12 mouse cellular contexts compared by ENCODE assay signal in the genomic region with DNA sequence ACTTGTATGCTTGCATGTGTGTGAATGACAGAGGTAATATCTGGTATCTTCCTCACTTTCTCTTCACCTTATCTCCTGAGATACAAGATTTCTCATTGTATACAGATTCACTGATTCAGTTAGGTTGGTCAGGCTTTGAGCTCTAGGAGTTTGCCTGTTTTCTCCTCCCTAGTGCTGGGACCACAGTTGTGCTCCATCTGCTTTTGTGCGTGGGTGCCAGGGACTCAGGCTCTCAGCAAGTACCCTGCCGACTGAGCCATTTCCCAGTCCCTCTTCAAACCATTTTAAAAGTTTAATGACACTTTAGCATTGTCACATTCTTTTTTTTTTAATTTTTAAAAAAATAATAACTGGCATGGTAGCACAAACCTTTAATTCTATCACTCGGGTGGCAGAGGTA. TPM values are rescaled to one million over a fixed set of nuclear protein-coding genes. Genes with fewer than 3 reads are reported as not detected.
DNase-seq lines count a peak whose midpoint lies in the region.
"Had no signal": no experiment of that assay in that cellular context is flagged by ENCODE, and none has a peak within 500 bp of the region (broad histone marks: within the 10 kb centered on the region; RNA-seq: fewer than 3 reads in every experiment).

No protein-coding gene starts in this region.

- DNase-seq in heart, adult 11 months, result peak; percentile 37
- DNase-seq in heart, postnatal 10 days, result no peak
- peak; percentile 48 for DNase-seq in layer of hippocampus, adult 9-11 months
- DNase-seq in layer of hippocampus, postnatal 25 days (ENCODE audit: extremely low spot score in 1 of 2, low spot score in 1 of 2), result no peak
- DNase-seq in ovary, postnatal 14 days (ENCODE audit: low spot score), result no peak
- DNase-seq: adrenal gland, adult 2 months; adrenal gland, postnatal 10 days; adrenal gland, postnatal 25 days; cerebellum, adult 11-12 months; cerebellum, adult 9-10 months; cerebellum, postnatal 25 days; forebrain, postnatal 0 days had no signal

- intact Hi-C loops in heart, postnatal 10 days (cut with DNase I), result loop anchor here (5.0 to 10.0 kb wide), 2 partner anchors 157 to 310 kb away; no protein-coding TSS in a partner anchor

RNA-seq across cellular contexts. Expression of gene Dguok, which starts 8.4 kb away (rescaled TPM):
- 10 to 100 TPM; 24.0 to 31.1 TPM for total RNA-seq in heart, postnatal 10 days (2021)
- 10 to 100 TPM; 29.2 to 32.0 TPM for total RNA-seq in layer of hippocampus, postnatal 25 days (2021)

RNA-seq across cellular contexts. Expression of gene Actg2, which starts 20.9 kb away (rescaled TPM):
- total RNA-seq in heart, postnatal 10 days (2021), result 1 to 10 TPM; 5.0 to 8.2 TPM
- not detected for total RNA-seq in layer of hippocampus, postnatal 25 days (2021)
- total RNA-seq: adrenal gland, postnatal 25 days had no signal

RNA-seq across cellular contexts. Expression of gene Tet3, which starts 56.3 kb away (rescaled TPM):
- 10 to 100 TPM; 49.0 to 54.3 TPM for total RNA-seq in heart, postnatal 10 days (2021)
- 10 to 100 TPM; 69.2 to 83.9 TPM for total RNA-seq in layer of hippocampus, postnatal 25 days (2021)

RNA-seq across cellular contexts. Expression of gene Stambp, which starts 57.4 kb away (rescaled TPM):
- total RNA-seq in heart, postnatal 10 days (2021), result 10 to 100 TPM; 15.0 to 17.1 TPM
- total RNA-seq in layer of hippocampus, postnatal 25 days (2021), result 10 to 100 TPM; 34.3 to 35.6 TPM

Comparison
In these comparisons a context has a peak if more than half of its experiments do, and no peak if none do; other contexts are left out.
1. DNase-seq: peak in heart, adult 11 months (single experiment) and layer of hippocampus, adult 9-11 months (single experiment); none in heart, postnatal 10 days (0 of 2), layer of hippocampus, postnatal 25 days (0 of 2) and ovary, postnatal 14 days (single experiment).
2. RNA of gene Actg2, which starts 20.9 kb away (total RNA-seq): 5.0 to 8.2 TPM in heart, postnatal 10 days; not detected in layer of hippocampus, postnatal 25 days; every median in the first group is over 4 times any median in the second.